Mouse (Mus musculus): Measurements from ENCODE around the gene Ccr2. TPM values are rescaled to one million over a fixed set of nuclear protein-coding genes. Genes with fewer than 3 reads are reported as not detected.

Ccr2 gene
- polyA plus RNA-seq, 1 experiment from 2014 or later: 0.76 TPM

Other genes starting within 250 kb of the Ccr2 start
- gene Xcr1, start 239.9 kb upstream of the Ccr2 start, polyA plus RNA-seq (2016; fragmentation: Nextera tagmentation; extraction: Ambion mirVana): 0.04 TPM in 1 of 2 replicates, not detected in the other
- gene Ccr1, start 133.3 kb upstream of the Ccr2 start, polyA plus RNA-seq (2016; fragmentation: Nextera tagmentation; extraction: Ambion mirVana): 1.3 and 1.5 TPM in 2 replicates
- not detected in 2 replicates for gene Ccr1l1, start 123.5 kb upstream of the Ccr2 start, polyA plus RNA-seq (2016; fragmentation: Nextera tagmentation; extraction: Ambion mirVana)
- gene Ccr3, start 80.0 kb upstream of the Ccr2 start, polyA plus RNA-seq (2016; fragmentation: Nextera tagmentation; extraction: Ambion mirVana): not detected in 2 replicates
- gene Ccr5, start 19.6 kb downstream of the Ccr2 start, polyA plus RNA-seq (2016; fragmentation: Nextera tagmentation; extraction: Ambion mirVana): 0.19 and 0.59 TPM in 2 replicates
- gene 2010315B03Rik, start 210.7 kb downstream of the Ccr2 start, polyA plus RNA-seq (2016; fragmentation: Nextera tagmentation; extraction: Ambion mirVana): 5.1 and 5.4 TPM in 2 replicates

All from limb, embryonic 12.5 days (tissue).